Mouse (Mus musculus): ENCODE results near the gene Galnt9. TPM values are rescaled to one million over a fixed set of nuclear protein-coding genes. Genes with fewer than 3 reads are reported as not detected.

The Galnt9 gene
- polyA plus RNA-seq, 1 experiment = not detected

DNA sequence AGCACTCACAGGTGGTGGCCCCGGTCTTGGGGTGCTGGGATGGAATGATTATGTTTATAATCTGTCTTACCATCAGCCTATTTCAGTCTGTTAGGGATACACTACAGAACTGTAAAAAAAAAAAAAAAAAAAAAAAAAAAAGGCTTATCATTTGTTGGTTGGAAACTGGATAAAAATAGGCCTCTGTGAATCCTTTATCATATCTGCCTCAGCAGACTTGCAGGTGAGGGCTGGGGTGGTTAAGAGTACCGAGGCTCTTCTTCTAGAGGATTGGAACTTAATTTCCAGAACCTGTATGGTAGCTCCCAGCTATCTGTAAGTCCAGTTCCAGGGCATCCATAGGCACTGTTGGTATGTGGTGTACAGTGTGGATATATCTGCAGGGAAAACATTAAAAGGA, 6.0 kb downstream of the Galnt9 start:
- Histone ChIP-seq H3K27ac (replicated peaks; ENCODE audit: low read depth, low read length) (no peak overlapping the region), H3K4me3 (ENCODE audit: insufficient read depth, low read depth, low read length) (no peak overlapping the region)

DNA sequence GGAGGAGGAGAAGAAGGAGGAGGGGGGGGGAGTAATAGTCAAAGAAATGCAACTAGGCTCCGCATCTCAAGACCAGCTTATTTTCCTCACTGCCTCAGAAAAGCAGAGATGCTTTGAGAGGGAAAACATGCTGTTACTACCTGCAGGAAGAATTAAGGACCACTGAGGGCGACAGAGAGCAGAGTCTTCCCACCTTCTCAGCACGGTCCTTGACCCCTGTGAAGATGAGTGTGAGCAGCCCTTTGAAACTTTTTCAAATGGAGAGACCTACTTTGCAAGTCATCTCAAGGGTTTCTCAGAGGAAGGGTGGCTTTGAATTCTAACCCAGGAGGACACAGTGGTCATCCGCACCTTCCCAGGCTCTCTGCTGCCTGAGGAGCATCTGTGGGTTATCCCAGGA, 6.7 kb downstream of the Galnt9 start:
- no peaks in the 10 kb centered on the region for H3K4me1 ChIP-seq (ENCODE audit: control insufficient read depth, insufficient read depth, insufficient read length, low read length)
- no peak overlapping the region for H3K4me3 ChIP-seq (ENCODE audit: insufficient read depth, low read depth, low read length)
- no peak overlapping the region for H3K27ac ChIP-seq (replicated peaks; ENCODE audit: low read depth, low read length)

More for the DNA sequence above, 6.0 kb downstream of the Galnt9 start:
- H3K4me1 ChIP-seq (ENCODE audit: control insufficient read depth, insufficient read depth, insufficient read length, low read length) = no peaks in the 10 kb centered on the region

DNA sequence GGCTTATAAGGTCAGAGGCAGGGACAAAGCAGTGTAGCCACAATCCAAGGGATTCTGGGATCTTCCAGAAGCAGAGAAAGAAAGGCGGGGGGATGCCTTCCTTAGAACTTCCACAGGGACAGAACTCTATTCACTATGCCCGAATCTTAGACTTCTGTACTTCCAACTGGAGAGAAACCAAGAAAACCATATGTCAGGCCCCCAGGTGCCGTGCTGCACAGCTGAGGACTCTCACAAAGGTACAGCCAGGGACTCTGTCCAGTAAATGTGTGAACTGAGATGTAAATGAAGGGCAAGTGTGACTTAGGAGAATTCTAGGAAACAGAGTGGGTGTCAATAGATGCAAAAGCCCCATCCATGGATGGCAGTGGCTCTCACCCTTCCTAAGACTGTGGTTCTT, 7.8 kb downstream of the Galnt9 start:
- Histone ChIP-seq H3K4me3 (ENCODE audit: insufficient read depth, low read depth, low read length) (no peak overlapping the region), H3K27ac (replicated peaks; ENCODE audit: low read depth, low read length) (no peak overlapping the region), H3K4me1 (ENCODE audit: control insufficient read depth, insufficient read depth, insufficient read length, low read length) (no peaks in the 10 kb centered on the region)

DNA sequence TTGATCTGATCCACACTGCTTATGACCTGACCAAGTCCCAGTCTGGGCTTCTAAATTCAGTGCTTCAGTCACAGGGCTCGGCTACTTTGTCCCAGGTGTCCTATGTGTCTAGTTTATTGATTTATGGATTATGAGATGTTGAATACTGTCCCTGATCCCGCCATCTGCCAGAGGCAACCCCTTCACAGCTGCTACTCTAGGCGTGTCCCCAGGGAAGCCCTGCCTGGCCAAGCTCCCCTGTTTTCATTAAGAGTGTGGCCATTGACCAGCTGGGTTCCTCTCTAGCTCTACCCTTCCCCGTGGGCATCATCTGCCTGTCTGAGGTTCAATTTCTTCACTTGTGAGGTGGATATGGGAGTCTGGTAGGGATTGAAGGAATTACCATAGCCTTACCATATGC, 9.2 kb downstream of the Galnt9 start:
- Histone ChIP-seq H3K4me1 (ENCODE audit: control insufficient read depth, insufficient read depth, insufficient read length, low read length) (no peaks in the 10 kb centered on the region), H3K27ac (replicated peaks; ENCODE audit: low read depth, low read length) (no peak overlapping the region), H3K4me3 (ENCODE audit: insufficient read depth, low read depth, low read length) (no peak overlapping the region)

DNA sequence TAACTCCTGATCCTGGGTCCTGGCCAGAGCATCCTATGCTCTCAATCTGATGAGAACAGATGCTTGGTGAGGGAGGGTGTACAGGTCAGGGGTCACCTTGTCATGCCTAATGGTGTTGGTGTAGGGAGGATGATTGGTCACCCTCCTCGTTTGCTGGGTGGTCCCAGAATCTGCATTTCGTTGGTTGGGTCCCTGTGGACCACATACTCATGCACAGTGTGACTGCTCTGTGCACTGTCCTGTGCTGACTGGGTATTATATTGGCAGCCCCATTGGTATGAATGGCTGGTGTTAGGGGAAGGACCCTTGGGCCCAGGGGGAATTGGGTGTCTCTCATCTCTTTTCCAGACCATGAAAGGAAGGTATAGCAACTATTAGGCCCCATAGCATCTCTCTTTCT, 11.0 kb downstream of the Galnt9 start:
- no peak overlapping the region for H3K27ac ChIP-seq (replicated peaks; ENCODE audit: low read depth, low read length)
- H3K4me1 ChIP-seq (ENCODE audit: control insufficient read depth, insufficient read depth, insufficient read length, low read length) = no peaks in the 10 kb centered on the region
- no peak overlapping the region for H3K4me3 ChIP-seq (ENCODE audit: insufficient read depth, low read depth, low read length)

DNA sequence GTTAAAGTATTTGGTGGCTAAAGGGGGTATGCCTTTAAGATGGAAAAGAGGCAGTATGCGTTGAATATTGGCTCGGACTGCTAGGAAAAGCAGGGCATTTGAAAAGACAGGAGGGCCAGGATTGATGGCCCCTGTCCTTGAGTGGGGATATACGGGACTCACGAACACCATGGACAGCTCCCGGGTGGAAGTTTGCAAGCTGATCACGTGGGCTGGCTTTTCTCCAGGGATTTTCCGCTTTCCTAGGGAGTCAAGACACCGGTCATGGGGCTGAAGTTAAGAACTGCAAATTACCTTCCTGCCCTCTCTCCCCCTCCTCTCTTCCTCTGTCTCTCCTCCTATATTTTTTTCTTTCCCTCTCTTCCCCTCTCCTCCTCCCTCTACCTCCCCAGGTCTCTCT, 14.2 kb downstream of the Galnt9 start:
- H3K4me3 ChIP-seq (ENCODE audit: insufficient read depth, low read depth, low read length) = no peak overlapping the region
- no peaks in the 10 kb centered on the region for H3K4me1 ChIP-seq (ENCODE audit: control insufficient read depth, insufficient read depth, insufficient read length, low read length)
- H3K27ac ChIP-seq (replicated peaks; ENCODE audit: low read depth, low read length) = no peak overlapping the region

DNA sequence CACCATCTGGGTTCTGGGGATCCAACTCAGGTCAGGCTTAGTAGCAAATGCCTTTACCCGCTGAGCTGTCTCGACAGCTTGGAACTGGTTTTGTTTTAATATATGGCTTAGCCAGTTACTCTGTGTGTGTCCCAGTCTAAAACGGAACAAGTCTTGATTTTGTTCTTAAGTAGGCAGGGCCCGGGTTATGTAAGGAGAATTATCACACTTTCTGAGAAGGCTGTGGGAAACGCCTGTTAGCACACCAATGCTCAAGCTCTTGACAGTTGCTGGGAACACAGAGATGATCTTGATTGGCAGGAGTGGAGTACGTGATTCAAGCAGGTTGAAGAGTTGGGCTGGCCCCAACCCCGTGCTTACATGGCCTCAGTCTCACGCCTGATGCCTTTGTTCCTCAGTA, 15.5 kb downstream of the Galnt9 start:
- Histone ChIP-seq H3K4me1 (ENCODE audit: control insufficient read depth, insufficient read depth, insufficient read length, low read length) (no peaks in the 10 kb centered on the region), H3K4me3 (ENCODE audit: insufficient read depth, low read depth, low read length) (no peak overlapping the region), H3K27ac (replicated peaks; ENCODE audit: low read depth, low read length) (no peak overlapping the region)

DNA sequence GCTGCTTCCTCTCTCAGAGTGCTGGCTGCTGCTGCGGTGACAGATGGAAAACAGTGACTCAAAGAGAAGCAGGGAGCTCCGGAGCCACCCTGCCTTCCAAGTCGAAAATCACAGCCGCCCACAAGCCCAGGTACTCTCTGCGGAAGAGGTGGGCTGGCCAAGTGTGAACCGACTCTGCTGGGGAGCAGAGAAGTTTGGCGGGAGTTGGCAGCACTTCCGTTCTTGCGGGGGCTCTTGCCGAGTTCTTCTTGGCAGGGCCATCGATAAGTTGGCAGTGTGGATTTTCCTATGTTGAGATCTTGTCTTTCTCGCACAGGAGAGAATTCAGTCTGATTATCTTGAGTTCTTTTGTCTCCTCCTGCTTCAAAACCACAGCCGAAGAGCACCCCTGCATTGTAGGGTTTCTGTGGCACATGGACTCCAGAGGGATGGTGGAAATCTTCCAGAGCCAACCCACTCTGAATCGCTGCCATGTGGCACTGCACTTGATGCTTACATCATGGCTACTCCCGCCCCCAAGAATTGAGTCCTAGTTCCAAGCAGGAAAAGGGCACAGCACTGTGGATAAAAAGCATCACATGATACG, 18.7 kb downstream of the Galnt9 start:
- Histone ChIP-seq H3K4me3 (ENCODE audit: insufficient read depth, low read depth, low read length) (no peak overlapping the region), H3K4me1 (ENCODE audit: control insufficient read depth, insufficient read depth, insufficient read length, low read length) (no peaks in the 10 kb centered on the region), H3K27ac (replicated peaks; ENCODE audit: low read depth, low read length) (no peak overlapping the region)

DNA sequence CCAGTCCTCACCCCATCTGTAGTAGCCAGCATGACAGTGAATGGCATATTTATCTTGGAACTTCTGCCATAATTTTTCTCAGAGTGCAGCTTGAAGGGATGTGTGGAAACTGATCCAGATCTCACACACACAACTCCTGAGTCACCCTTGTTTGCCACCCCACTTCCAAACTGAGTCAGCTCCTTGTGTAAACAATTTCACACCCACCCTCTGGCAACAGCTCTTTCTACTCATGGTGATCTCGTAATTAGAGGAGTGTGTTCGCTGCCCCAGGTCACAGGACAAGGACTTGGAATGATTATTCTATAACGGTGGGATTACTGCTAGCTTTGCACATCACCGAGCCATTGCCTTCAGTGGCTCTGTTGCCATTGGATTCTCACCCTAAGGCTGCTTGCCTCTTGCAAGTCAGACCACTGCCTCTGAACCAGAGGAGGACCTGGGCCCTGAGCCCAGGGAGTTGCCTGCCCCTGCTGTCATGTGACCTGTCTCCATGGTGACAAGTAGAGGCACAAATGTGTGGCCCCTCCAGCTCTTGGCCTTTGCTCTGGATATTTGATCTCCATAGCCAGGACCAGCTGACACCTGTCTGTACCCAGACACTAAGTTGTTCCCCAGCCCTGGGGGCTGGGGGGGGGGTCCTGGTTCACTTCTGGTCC, 21.0 kb downstream of the Galnt9 start:
- Histone ChIP-seq H3K27ac (replicated peaks; ENCODE audit: low read depth, low read length) (no peak overlapping the region), H3K4me3 (ENCODE audit: insufficient read depth, low read depth, low read length) (no peak overlapping the region)

DNA sequence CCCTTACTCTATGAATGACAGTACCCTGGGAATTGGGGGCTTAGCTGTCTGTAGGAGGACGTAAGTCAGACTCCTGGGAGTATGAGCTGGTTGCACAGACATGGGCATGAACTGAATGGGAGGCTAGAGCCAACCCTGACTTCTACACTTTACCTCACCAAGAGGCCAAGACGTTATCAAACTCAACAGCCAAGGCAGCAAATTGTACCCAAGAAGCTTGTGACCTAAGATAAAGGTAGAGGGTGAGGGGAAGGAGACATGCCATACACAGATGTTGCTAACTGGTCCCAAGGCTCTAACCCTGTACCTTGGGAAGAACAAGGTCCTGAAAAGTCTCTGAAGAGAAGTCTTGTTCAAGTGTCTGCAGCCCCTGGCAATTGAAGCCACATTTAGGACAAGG, 23.4 kb downstream of the Galnt9 start:
- no peaks in the 10 kb centered on the region for H3K4me1 ChIP-seq (ENCODE audit: control insufficient read depth, insufficient read depth, insufficient read length, low read length)
- H3K27ac ChIP-seq (replicated peaks; ENCODE audit: low read depth, low read length) = no peak overlapping the region
- no peak overlapping the region for H3K4me3 ChIP-seq (ENCODE audit: insufficient read depth, low read depth, low read length)

More for the DNA sequence above, 21.0 kb downstream of the Galnt9 start:
- no peaks in the 10 kb centered on the region for H3K4me1 ChIP-seq (ENCODE audit: control insufficient read depth, insufficient read depth, insufficient read length, low read length)

DNA sequence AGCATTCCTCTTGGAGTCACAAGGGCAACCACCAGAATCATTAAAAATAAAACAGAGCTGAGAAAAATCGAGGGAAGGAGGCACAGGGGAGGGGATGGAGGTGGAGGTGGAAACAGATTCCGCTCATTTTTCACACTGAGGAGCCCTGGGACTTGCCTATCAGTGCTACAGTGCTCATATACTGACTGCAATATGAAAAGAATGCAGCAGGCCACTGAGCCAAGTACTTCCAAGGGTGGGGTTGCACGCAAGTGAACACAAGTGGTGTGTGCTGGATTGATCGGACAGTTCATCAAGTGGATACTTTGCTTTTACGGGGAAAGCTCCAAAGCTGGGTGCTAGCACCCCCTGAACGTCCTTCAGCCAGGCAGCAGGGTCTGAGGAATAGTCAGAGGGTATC, 30.7 kb downstream of the Galnt9 start:
- Histone ChIP-seq H3K4me3 (ENCODE audit: insufficient read depth, low read depth, low read length) (no peak overlapping the region), H3K4me1 (ENCODE audit: control insufficient read depth, insufficient read depth, insufficient read length, low read length) (no peaks in the 10 kb centered on the region), H3K27ac (replicated peaks; ENCODE audit: low read depth, low read length) (no peak overlapping the region)

DNA sequence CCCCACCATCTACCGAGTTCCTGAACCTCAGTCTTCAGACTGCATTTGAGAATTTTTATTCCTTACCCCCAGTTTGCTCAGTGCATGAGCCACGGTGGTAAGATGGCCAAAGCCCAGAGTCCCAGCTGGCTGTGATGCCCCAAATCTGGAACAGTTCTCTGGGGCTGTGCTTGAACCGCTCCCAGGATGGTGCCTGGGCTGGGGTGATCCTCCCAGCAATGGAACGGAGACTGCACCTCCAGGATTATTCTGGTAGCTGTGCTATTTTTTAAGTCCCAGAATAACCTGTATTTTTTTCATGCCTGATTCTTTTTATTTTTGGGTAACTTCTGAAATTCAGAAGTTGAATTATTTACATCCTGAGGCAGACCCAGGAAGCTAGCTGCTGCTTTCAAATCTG, 35.1 kb downstream of the Galnt9 start:
- Histone ChIP-seq H3K27ac (replicated peaks; ENCODE audit: low read depth, low read length) (no peak overlapping the region), H3K4me1 (ENCODE audit: control insufficient read depth, insufficient read depth, insufficient read length, low read length) (no peaks in the 10 kb centered on the region; the same call in 1 of the 2 replicates), H3K4me3 (ENCODE audit: insufficient read depth, low read depth, low read length) (no peak overlapping the region)

DNA sequence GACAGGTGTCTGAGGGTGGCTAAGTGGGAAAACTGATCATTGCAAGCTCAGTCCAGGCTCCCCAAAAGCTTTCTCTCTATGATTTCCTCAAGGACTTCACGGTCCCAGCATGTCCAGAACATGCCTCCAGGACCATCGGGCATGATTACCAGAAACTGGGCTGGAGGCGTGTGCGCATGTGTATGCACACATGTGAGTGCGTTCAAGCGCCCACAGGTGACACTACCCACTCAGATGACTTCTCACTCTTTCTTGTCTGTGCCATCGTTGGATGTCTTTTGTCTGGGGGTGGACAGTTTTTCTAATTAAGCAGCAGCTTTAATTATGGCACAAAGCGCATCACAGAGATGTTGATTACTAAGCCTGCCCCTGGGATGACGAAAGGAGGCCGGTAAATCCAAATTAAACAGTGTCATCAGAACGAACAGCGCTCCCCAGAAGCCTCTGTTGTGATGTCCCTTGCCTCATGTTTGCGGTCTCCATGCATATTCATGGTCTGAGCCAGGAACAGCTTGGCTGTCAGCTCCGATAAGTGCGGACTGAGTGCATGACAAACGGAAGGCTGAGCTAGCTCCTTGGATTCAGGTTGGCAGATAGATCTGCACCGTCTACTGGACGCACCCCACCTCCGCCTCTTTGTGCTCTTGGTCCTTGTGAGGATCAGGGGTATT, 36.5 kb downstream of the Galnt9 start:
- no peak overlapping the region for H3K27ac ChIP-seq (replicated peaks; ENCODE audit: low read depth, low read length)
- H3K4me1 ChIP-seq (ENCODE audit: control insufficient read depth, insufficient read depth, insufficient read length, low read length) = no peaks in the 10 kb centered on the region; the same call in 1 of the 2 replicates
- H3K4me3 ChIP-seq (ENCODE audit: insufficient read depth, low read depth, low read length) = no peak overlapping the region

DNA sequence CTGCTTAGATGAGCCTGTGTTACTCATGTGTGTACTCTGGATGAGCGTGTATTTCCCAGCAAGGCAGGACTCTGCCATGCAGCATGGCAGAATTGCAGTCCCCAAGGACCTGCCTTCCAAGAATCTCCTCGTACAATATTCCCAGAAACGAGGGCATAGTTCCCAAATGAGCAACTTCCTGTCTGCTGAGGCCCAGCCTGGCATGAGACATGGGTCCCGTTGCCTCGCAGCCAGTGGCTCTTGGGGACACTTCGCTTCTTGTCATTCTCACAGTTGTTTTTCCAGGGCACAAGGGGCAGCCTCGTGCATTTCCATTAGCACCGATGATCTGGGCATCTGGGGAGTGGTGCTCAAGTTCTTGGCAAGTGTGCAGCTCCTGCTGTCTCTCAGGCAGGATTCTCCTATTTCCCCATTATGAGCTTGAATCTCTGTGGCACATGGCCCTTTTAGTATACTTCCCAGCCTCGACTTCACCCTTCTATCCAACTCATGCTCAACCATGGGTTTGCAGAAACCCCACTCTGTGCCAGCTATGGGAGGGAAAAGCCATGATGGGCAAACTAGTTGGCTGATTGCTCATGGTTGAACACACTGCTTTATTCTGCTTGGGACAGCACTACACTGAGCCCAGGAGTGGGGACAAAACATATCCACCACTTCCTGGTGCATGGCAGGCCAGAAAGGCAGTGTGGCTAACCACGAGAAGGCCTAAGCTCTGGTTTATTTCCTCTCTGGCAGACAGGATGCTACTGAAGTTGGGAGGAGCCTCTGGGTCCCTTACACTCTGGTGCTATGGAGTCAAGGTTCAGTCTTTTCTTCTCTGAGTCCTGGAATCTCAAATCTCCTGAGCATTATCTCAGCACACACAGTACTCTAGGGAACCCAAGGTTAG, 38.7 kb downstream of the Galnt9 start:
- Histone ChIP-seq H3K4me1 (ENCODE audit: control insufficient read depth, insufficient read depth, insufficient read length, low read length) (no peaks in the 10 kb centered on the region; the same call in 1 of the 2 replicates), H3K4me3 (ENCODE audit: insufficient read depth, low read depth, low read length) (no peak overlapping the region), H3K27ac (replicated peaks; ENCODE audit: low read depth, low read length) (no peak overlapping the region)

DNA sequence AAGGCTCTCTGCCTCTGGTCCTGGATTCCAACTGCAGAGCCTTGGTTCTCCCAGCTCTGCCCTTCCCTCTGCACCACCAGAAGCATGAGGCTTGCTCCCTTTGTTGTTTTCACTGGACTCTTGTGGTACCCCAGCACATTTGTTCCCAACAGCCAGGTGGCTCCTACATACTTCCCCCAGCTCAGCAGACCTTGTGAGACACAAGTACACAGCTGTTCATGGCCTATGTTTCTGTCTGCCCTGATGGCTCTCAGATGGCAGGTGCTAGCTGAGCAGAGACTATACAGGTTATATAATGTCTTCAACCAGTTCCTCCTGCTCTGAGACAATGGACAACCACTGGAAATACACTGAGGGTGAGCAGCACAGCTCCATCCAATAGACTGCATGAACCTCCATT, 43.3 kb downstream of the Galnt9 start:
- Histone ChIP-seq H3K4me3 (ENCODE audit: insufficient read depth, low read depth, low read length) (no peak overlapping the region), H3K27ac (replicated peaks; ENCODE audit: low read depth, low read length) (no peak overlapping the region), H3K4me1 (ENCODE audit: control insufficient read depth, insufficient read depth, insufficient read length, low read length) (no peaks in the 10 kb centered on the region; the same call in 1 of the 2 replicates)
